Mouse (Mus musculus) spleen, postnatal 4 days (tissue): ENCODE measurements around the gene Syngap1.
"Not testable (repeated sequence)": the region's sequence is repeated elsewhere in the genome, so short reads cannot be mapped to it uniquely, and the experiment has no call there.

Experiments used
- DNase-seq, 2 experiments: peaks; one replicate each; pipeline ENCODE4 v3.0.0; 2022; ENCODE audit warnings: low spot score in 2 of 2

Syngap1 gene

GRCm38 (mm10) chr17:26956309-26956708 lies 15.3 kb downstream of the Syngap1 start:
- no peak for DNase-seq

GRCm38 (mm10) chr17:26956895-26957294 lies 15.8 kb downstream of the Syngap1 start:
- peak; percentile 51 to 74 for DNase-seq

- peak in 1 of 2 experiments; percentile 61 for DNase-seq
Measured at GRCm38 (mm10) chr17:26957872-26958271, 16.8 kb downstream of the Syngap1 start.

GRCm38 (mm10) chr17:26958880-26959279 lies 17.8 kb downstream of the Syngap1 start:
- DNase-seq = peak in 1 of 2 experiments; percentile 63

GRCm38 (mm10) chr17:26959815-26960214 lies 18.8 kb downstream of the Syngap1 start:
- peak in 1 of 2 experiments; percentile 55 for DNase-seq

- peak in 1 of 2 experiments; percentile 66 for DNase-seq
Measured at GRCm38 (mm10) chr17:26961572-26962240, 20.7 kb downstream of the Syngap1 start.

- DNase-seq = peak in 1 of 2 experiments; percentile 61
Measured at GRCm38 (mm10) chr17:26966993-26967392, 25.9 kb downstream of the Syngap1 start.

- peak in 1 of 2 experiments; percentile 61 for DNase-seq
Measured at GRCm38 (mm10) chr17:26967477-26967876, 26.4 kb downstream of the Syngap1 start.

- peak in 1 of 2 experiments; percentile 58 for DNase-seq
Measured at GRCm38 (mm10) chr17:26968200-26968611, 27.2 kb downstream of the Syngap1 start.

- DNase-seq = peak in 1 of 2 experiments; percentile 52
Measured at GRCm38 (mm10) chr17:26969257-26969656, 28.2 kb downstream of the Syngap1 start.

GRCm38 (mm10) chr17:26970221-26970620 lies 29.2 kb downstream of the Syngap1 start:
- peak in 1 of 2 experiments; percentile 58 for DNase-seq

- DNase-seq = no peak
Measured at GRCm38 (mm10) chr17:26971247-26971905, 30.3 kb downstream of the Syngap1 start.

GRCm38 (mm10) chr17:26972107-26972506 lies 31.1 kb downstream of the Syngap1 start:
- DNase-seq = no peak

GRCm38 (mm10) chr17:26972703-26973574 lies 31.9 kb downstream of the Syngap1 start, which contains the start of gene Zbtb9:
Gene Zbtb9, plus strand, starts transcription at chr17:26973167.
- peak; percentile 97 to 98 for DNase-seq

- no peak for DNase-seq
Measured at GRCm38 (mm10) chr17:26974547-26974946, 33.5 kb downstream of the Syngap1 start.

GRCm38 (mm10) chr17:26975415-26975814 lies 34.4 kb downstream of the Syngap1 start:
- DNase-seq = no peak

GRCm38 (mm10) chr17:26977354-26977753 lies 36.3 kb downstream of the Syngap1 start:
- DNase-seq = not testable (repeated sequence)

GRCm38 (mm10) chr17:26979426-26979825 lies 38.4 kb downstream of the Syngap1 start:
- peak in 1 of 2 experiments; percentile 45 for DNase-seq

GRCm38 (mm10) chr17:26981050-26981449 lies 40.0 kb downstream of the Syngap1 start:
- no peak for DNase-seq

- no peak for DNase-seq
Measured at GRCm38 (mm10) chr17:26983382-26983781, 42.3 kb downstream of the Syngap1 start.

GRCm38 (mm10) chr17:26985503-26986179 lies 44.6 kb downstream of the Syngap1 start:
- DNase-seq = no peak
